Mouse (Mus musculus): Measurements from ENCODE around the gene Sh3bgrl3.
"Not testable (repeated sequence)": the region's sequence is repeated elsewhere in the genome, so short reads cannot be mapped to it uniquely, and the experiment has no call there.

The Sh3bgrl3 gene

DNA sequence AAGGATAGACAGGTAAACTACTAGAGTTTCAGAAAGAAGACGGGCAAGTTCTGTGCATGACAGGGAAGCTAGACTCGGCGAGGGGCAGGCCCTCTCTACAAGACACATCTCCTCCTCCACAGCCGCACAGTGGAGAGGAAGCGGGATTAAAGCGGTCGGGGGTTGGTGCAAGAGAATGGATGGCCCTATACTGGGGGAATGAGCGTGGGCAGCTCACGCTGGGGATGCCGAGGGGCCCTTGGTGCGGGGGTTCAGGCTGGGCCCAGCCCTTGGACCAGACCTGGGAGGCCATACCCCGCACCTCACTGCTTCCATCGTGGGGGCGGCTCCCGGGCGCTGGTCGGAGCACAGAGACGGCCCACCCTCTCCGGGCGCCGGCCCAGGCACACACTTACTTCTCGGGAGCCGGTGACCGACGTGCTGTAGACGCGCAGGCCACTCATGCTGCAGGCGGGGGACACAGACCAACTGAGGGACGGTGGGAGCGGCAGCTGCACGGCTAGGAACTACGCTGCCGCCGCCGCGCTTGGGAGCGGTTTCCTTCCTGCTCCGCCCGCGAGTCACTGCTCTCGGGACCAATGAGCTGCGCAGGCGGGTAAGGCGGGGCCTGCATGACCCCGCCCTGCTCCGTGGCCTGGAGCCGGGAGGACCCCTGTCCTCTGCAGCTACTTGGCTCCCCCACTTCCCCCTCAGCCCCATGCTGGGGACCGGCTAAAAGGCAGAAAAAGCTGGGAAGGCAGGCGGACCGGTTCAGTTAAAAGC lies at the start of gene Sh3bgrl3:
TSS of gene Sh3bgrl3 (minus strand) at position 569 of the 762 bp plus-strand sequence.
- peak; percentile 74 for DNase-seq (ENCODE audit: low read depth)

DNA sequence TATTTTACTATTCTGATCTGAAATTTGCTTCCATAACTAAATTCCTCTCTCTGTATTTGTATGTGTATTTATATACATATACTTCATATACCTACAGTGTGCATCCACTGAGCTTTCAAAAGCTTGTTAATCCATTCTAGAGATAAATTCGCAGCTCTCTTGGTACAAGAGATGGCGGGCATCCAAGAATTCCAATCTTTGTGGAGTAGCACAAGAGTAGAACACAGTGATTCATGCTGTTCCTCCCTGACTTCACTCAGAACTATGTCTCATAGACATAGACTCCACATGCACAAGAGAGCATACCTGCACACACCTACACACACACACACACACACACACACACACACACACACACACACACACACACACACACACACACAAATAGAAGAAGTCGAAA lies 43.8 kb upstream of the Sh3bgrl3 start:
- DNase-seq (ENCODE audit: low read depth) = no peak

DNA sequence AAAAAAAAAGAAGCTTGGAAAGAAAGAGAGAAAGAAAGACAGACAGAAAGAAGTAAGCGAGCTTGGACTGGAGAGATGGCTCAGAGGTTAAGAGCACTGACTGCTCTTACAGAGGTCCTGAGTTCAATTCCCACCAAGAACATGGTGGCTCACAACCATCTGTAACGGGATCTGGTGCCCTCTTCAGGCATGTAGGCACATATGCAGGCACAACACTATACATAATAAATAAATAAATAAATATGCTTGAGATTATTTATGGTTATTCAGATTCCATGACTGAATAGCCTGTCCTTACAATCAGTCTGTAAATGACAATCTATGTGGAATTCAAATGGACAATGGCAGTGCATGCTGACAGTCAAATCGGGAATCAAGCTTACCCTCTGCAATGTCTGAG lies 38.3 kb upstream of the Sh3bgrl3 start:
- DNase-seq (ENCODE audit: low read depth) = no peak

DNA sequence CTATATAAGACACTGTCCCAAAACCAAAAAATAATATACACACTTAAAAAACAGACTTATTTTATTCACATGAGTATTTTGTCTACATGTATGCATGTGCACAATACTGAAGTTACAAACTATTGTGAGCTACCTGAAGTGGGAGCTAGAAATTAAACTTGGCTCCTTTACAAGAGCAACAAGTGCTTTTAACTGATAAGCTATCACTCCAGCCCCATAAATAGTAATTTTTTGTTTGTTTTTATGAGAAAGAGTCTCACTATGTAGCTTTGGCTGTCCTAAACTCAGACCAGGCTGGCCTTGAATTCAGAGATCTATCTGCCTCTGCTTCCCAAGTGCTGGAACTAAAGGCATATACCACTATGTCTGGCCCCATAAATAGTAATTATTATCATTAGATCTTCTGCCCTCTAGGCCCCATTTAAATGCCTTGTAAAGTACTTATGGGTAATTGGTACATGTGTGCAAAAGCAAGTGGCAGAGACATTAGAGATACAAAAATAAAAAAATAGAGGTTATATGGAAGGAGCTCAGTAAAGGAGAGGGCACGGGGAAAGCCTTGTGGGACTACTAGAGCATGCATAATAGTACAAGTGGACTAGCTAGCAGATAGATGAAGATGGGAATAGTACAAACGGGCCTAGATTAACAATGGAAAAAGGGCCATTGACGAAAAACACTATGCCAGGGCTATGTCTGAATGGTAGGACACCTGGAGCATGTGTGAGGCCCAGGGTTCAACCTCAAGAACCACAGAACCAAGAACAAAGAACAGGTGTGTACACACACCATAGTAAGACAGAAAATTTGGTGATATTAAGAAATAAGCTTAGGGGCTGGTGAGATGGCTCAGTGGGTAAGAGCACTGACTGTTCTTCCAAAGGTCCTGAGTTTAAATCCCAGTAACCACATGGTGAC lies 37.2 kb upstream of the Sh3bgrl3 start:
- DNase-seq (ENCODE audit: low read depth) = no peak

DNA sequence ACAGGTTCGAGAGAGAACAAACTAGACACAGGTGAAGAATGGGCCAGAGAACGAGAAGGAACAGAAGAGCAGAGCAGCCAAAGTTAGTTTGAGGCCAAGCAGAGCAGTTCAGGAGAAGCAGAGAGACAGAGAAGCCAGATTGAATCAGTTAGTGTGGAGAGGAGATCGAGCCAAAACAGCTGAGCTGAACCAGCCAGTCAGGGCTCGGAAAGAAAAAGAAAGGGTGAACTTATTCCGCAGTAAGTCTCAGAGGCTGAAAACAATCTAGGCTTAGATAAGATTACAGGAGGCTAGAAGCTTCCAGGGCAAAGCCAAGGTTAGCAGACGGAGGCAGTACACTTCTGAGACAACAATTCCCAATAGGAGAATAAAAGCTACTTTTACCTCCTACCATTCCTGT lies 36.4 kb upstream of the Sh3bgrl3 start:
- no peak for DNase-seq (ENCODE audit: low read depth)

DNA sequence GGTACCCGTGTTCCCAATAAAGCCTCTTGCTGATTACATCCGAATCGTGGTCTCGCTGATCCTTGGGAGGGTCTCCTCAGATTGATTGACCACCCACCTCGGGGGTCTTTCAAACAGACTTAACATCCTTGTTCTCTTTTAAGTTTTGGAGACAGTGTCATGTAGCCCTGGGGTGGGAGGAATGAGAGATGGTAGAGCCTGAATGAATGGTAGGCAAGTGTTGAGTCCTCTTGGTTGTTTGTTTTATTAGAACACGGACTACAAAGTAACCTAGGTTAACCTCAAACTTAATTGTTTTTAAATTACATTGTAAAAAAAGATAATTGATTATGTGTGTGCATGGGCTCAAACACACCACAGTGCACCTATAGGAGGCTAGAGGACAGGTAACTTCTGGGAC lies 36.0 kb upstream of the Sh3bgrl3 start:
- DNase-seq (ENCODE audit: low read depth) = no peak

DNA sequence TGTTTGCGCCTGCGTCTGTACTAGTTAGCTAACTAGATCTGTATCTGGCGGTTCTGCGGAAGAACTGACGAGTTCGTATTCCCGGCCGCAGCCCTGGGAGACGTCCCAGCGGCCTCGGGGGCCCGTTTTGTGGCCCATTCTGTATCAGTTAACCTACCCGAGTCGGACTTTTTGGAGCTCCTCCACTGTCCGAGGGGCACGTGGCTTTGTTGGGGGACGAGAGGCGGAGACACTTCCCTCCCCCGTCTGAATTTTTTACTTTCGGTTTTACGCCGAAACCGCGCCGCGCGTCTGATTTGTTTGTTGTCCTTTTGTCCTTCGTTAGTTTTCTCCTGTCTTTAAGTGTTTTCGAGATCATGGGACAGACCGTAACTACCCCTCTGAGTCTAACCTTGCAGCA lies 31.5 kb upstream of the Sh3bgrl3 start:
- not testable (repeated sequence) for DNase-seq (ENCODE audit: low read depth)

DNA sequence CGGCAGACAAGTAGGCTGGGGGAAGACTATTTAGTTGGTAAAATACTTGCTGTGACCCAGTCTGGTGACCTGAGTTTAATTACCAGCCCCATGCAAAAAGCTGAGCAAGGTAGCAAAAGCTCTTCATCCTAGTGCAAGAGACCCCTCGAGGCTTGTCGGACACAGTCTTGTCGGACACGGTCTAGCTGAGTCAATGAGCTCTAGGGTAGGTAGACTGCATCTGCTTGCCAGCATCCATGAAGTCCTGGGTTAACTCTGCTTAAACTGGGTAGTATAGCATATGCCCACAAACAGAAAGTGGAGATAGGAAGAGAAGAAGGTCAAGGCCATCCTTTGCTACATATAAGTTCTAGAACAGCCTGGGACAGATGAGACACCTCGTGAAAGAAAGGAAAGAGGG lies 30.2 kb upstream of the Sh3bgrl3 start:
- DNase-seq (ENCODE audit: low read depth) = no peak

DNA sequence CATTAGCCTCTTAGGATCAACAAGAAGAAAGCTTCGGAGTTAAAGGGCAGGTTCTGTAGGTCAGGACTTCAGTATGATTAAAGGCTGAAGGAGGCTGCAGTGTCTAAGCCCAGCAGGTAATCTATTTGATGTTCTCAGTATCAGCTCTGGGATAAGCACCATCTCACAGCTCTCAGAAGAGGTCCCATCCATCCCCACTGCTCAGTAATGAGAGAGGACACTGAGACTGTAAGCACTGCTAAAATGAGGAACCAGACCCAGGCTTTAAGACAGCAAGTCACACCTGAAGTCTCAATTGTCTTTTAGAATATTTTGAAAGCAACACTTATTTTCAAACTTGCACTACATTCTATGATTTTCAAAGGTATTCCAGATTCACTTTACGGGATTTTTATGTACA lies 29.0 kb upstream of the Sh3bgrl3 start:
- no peak for DNase-seq (ENCODE audit: low read depth)

DNA sequence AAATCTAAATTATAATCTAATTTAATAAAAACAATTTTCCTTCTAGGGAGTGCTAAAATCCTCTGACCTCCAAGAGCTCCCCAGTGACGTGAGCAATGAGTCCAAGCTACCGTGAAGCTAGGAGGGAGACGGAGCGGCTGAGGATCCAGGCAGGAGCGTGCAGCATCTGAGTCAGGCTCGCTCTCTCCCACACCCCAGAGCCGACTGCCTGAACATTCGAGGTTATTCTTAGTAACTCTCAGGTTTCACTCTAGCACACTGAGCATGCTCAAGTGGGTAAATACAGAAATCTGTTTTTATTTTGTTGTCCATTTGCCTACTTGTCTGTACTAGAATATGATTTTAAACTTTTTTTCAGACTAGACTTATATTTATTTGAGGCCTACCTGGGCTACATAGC lies 28.2 kb upstream of the Sh3bgrl3 start:
- DNase-seq (ENCODE audit: low read depth) = no peak

DNA sequence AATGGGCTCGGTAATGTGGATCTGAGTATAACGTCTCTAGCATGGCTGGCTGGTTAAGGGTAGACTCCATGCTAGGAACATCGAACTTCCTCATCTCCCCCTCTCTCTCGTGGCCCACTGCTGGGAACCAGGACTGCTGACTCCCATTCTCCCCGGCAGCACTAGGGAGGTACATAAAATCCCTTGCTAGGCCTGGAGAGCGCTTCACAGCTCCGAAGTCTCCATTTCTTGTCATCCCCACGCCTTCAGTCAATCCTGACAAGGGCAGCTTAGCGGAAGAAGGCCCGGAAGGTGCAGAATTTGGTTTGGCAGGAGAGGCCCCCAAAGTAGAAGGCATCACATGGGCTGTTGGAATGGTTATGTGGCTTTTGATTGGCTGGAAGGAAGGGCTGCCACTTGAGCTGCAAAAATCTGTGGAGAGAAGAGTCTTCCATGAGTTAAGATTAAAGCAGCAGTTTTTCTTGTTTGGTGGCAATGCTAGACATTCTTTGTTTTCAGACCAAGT lies 27.4 kb upstream of the Sh3bgrl3 start:
- DNase-seq (ENCODE audit: low read depth) = no peak

DNA sequence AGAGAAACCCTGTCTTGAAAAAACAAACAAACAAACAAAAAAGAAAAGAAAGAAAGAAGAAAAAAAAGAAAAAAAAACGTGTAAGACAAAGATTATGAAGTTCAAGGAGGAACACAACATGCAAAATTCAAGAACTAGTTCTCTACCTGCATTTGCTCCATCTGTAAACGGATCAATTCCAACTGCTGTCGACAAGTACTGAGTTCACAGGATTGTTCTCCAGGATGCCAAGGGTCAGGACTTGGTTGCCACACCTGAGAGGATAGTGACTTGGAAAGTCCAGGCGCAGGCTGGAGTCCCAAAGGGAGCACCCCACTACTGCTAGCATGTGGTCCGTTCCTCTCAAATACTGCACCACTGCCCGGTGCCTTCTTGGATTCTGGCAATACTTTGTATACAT lies 26.9 kb upstream of the Sh3bgrl3 start:
- DNase-seq (ENCODE audit: low read depth) = no peak

DNA sequence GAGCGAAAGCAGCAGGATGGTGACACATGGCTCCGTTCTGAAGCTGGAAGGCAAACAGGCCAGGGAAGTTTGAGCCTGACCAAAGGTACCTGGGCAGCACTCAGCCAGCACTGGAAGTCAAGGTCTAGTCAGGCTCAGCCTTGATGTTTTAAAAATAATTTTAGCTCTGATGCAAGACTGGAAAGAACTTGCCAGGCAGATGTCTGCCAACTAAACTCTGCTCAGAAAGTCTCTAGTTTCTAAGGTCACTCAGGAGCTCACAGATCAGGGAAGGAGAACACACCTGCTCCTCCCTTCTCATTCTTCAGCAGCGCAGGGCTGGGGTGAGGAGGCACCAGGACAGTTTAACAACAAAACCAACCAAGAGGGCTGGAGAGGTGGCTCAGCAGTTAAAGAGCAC lies 25.8 kb upstream of the Sh3bgrl3 start:
- no peak for DNase-seq (ENCODE audit: low read depth)

DNA sequence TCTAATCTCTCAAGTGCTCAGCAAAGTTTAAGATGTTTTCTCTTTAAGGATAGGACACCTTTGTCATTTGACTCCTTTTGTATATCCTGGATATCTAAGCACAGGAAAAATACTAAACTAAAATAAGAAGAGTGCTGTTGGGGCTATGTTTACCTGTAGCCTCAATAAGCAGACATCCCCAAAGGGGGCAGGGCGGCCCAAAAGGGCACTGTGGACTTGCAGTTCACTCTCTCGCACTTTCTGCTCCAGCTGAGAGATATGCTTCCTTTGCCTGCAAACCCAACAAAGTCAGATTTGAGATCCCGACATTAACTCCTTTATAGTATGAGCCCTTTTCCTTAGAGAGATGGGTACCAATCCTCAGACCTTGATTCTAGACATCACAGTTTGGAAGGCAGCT lies 25.1 kb upstream of the Sh3bgrl3 start:
- no peak for DNase-seq (ENCODE audit: low read depth)

DNA sequence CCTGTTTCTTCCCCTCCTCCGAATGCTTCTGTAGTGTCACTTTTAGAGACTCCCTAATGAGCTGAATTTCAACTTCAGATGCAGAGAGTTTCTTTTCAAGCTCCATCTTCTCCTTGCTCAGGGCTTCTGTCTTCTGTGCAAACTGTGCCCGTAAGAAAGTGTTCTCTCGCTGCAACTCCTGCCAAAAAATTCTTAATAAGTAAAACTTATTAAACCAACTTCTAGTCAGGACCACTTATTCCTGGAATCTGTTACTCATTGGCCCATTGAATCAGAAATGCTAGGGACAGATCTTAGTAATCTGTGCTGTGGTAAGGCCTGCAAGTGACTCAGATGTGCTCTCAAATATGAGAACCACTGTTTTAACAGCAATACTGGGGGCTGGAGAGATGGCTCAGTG lies 23.5 kb upstream of the Sh3bgrl3 start:
- DNase-seq (ENCODE audit: low read depth) = no peak

DNA sequence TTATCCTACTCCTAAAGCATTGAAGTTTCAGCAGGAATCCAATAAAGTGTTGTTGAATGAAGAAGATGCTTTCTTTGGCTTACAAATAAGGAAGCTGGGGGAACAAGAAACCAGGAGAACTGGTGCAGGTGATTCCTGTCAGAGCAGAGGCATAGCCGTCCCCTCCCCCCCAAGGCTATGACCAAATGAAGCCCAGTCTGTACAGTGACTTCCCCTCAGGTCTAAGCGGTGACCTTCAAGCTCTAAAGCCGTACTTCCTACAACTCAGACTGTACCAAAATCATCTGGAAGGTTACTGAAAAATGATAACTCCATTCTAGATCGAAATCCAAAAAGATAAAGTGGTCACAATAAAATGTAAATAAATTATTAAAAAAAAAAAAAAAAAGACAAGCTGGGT lies 20.8 kb upstream of the Sh3bgrl3 start:
- no peak for DNase-seq (ENCODE audit: low read depth)

DNA sequence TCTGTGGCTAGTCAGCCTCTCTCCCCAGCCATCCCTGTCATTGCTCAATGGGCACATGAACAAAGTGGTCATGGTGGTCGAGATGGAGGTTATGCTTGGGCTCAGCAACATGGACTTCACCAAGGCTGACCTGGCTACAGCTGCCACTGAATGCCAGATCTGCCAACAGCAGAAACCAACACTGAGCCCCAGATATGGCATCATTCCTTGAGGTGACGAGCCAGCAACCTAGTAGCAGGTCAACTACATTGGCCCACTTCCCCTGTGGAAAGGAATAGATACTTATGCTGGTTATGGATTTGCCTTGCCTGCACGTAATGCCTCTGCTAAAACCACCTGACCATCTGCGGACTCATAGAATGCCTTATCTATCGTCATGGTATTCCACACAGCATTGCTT lies 15.7 kb upstream of the Sh3bgrl3 start:
- not testable (repeated sequence) for DNase-seq (ENCODE audit: low read depth)

DNA sequence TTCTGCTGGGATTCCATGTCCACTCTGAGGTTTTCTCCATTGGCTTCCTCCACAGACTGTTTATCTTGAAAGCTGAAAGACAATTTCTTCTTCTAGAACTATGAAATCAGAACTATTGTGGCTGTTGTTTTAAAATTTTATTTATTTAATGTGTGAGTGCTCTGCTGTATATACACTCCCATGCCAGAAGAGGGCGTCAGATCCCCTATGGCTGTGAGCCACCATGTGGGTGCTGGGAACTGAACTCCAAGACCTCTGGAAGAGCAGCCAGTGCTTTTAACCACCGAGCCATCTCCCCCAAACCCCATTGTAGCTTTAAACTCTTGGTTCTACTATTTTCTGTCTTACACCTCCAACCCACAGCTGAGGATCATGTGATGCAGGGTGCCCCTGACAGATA lies 10.3 kb upstream of the Sh3bgrl3 start:
- no peak for DNase-seq (ENCODE audit: low read depth)

DNA sequence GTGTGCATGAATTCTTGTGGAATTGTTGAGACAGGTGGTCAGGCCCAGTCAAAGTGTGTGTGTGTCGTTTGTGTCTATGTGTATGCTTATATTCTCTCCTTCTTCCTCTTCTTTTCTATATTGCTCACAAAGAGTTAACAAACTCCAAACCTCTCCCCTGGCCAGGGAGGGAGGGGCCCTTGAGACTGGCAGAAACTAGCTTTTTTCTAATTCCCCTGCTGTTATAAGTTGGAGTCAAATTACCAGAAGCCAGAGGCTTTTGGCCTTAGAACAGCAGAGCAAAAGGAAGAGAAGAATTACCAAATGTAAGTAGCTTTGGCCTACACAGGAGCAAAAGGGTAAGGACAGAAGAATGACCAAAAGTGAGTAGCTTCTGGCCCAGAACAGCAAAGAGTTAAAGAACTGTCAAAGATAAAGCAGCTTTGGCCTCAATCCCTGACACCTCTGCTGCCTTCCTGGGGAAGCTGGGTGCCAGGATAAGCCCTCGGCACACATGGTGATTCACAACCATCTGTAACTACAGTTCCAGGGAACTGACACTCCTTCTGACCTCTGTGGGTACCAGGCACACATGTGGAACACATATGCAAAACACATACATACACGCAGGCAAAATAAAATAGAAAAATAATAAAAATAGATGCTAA lies 7.8 kb upstream of the Sh3bgrl3 start:
- DNase-seq (ENCODE audit: low read depth) = no peak

DNA sequence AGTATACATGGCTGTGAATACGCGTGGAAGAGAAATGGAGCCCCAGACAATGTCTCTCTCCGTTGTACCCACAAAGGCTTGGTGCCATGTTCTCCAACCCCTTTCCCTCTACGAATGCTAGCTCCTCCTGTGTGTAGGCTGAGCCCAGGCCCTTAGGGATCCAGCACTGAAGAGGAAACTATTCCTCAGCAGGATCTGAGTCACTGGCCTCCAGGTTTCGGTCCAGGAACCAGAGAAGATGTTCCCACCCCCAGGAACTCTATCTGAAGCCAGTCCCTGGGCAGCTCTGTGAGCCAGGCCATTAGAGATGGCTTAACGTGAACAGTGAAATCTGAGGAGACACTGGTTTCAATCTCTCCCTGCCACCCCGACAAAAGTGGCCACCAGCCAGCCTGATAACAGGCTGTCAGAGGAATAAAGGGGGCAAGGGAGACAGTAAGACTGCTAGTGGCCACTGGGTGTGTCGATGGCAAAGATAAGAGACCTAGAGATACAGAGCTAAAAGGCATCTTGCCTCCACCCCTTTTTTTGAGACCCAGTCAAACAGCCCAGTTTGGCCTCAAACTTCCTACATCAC lies 4.0 kb upstream of the Sh3bgrl3 start:
- DNase-seq (ENCODE audit: low read depth) = no peak

DNA sequence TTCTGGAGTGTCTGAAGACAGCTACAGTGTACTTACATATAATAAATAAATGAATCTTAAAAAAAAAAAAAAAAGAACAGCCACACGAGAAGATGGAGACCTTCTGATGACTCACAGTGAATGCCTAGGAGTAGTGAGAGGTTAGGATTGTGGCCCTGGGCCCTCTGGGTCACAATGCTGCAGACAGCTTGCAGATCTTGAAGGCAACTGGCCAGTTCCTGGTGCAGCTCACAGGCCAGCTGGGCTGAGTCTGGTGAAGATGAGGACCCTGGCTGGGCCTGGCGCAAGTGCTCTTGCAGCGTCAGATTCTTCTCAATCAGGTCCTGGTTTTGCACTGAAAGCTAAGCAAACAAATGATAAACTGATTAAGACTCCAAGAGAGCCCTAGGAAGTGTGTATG lies 3.5 kb upstream of the Sh3bgrl3 start:
- DNase-seq (ENCODE audit: low read depth) = no peak

DNA sequence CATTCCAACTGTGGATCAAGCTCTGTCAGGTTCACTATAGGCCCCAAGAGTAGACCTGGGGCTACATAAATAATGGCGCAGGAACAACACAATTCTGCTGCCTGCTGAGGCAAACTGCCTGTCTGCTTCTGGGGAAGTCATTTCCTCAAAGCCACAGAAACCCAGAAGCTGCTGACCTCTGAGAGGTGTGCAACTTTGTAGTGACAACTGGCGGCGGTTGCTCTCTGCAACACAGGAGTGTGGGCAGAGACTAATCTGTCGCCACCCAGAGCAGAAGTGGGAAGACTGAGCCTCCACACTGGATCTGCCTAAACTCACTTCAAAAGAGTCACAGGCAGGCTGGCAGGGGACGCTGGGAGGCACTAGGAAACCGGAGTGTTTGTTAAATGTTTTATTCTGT lies 893 bp upstream of the Sh3bgrl3 start:
- DNase-seq (ENCODE audit: low read depth) = no peak
